Mouse (Mus musculus): ENCODE results near the gene Armh3. TPM values are rescaled to one million over a fixed set of nuclear protein-coding genes. Genes with fewer than 3 reads are reported as not detected.

Armh3 gene
- polyA plus RNA-seq, 1 experiment from 2014 or later, result 19.4 TPM

DNA sequence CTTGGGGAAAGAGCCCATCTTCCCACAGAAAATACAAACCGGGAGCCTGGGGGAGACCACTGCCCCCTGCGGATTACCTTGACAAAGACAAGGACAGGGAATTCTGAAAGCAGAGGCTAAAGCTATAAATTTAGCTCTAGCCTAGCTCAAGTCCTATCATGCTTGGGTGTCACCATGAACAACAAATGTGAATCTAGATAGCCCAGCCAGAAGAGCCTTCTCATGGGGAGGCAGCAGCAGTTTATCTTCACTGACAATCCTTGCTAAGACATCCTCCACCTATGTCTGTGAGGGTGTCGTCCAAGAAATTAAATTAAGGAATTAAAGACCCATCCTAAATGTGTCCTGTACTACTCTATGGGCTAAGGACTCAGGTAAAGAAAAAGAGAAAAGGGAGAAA lies 60.2 kb downstream of the Armh3 start:
- 27% methylated on average over 3 of the region's 3 CpGs for WGBS
- peak; percentile 10 for DNase-seq (ENCODE audit: low spot score)
- H3K27me3 ChIP-seq (ENCODE audit: insufficient read depth, poor library complexity, severe bottlenecking), result no peaks in the 10 kb centered on the region

GRCm38 (mm10) chr19:45937530-45937929 lies 60.8 kb downstream of the Armh3 start:
- peak overlapping the region; percentile 77 for H3K27ac ChIP-seq
- WGBS, result 10% methylated on average over 9 of the region's 9 CpGs
- H3K9me3 ChIP-seq, result no peaks in the 10 kb centered on the region

More for the DNA sequence above, 60.2 kb downstream of the Armh3 start:
- Histone ChIP-seq H3K9me3 (no peaks in the 10 kb centered on the region), H3K4me3 (peak overlapping the region; percentile 11; the same call in 1 of the 2 replicates), H3K4me1 (replicated peaks) (peaks cover 17% of the 10 kb centered on the region), H3K27ac (peak overlapping the region; percentile 77), H3K36me3 (peaks cover 20% of the 10 kb centered on the region)

GRCm38 (mm10) chr19:45927236-45927635 lies 71.1 kb downstream of the Armh3 start:
- Histone ChIP-seq H3K36me3 (peaks cover 45% of the 10 kb centered on the region), H3K4me1 (replicated peaks) (no peaks in the 10 kb centered on the region), H3K27ac (no peak overlapping the region), H3K4me3 (no peak overlapping the region), H3K9me3 (no peaks in the 10 kb centered on the region), H3K27me3 (ENCODE audit: insufficient read depth, poor library complexity, severe bottlenecking) (no peaks in the 10 kb centered on the region)
- WGBS, result 90% methylated on average over 5 of the region's 5 CpGs
- no peak for DNase-seq (ENCODE audit: low spot score)

More at GRCm38 (mm10) chr19:45937530-45937929, 60.8 kb downstream of the Armh3 start:
- peak; percentile 45 for DNase-seq (ENCODE audit: low spot score)
- peaks cover 25% of the 10 kb centered on the region for H3K36me3 ChIP-seq
- peak overlapping the region; percentile 11; the same call in 1 of the 2 replicates for H3K4me3 ChIP-seq
- H3K27me3 ChIP-seq (ENCODE audit: insufficient read depth, poor library complexity, severe bottlenecking), result no peaks in the 10 kb centered on the region
- peaks cover 17% of the 10 kb centered on the region for H3K4me1 ChIP-seq (replicated peaks)

DNA sequence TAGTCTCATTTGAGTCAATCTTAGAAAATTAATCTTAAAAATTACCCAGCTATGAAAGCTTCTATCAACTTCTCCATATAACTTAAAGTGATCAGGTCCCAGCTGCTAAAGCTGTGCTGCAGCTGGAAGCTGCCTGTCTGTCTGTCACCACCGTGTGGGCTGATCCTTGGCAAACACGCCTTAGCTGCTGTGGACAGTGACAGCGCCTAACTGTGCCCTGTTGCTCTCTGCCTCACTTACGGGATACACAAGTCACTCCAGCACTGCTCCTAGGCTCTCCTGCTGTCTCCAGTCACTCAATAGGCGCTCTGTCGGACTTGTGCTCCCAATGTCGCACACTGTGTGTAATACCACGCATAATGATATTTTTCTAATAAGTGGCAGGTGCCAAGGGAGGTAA lies 71.9 kb downstream of the Armh3 start:
- no peaks in the 10 kb centered on the region for H3K9me3 ChIP-seq
- no peak overlapping the region for H3K4me3 ChIP-seq
- no peaks in the 10 kb centered on the region for H3K4me1 ChIP-seq (replicated peaks)
- no peaks in the 10 kb centered on the region for H3K27me3 ChIP-seq (ENCODE audit: insufficient read depth, poor library complexity, severe bottlenecking)
- DNase-seq (ENCODE audit: low spot score), result no peak
- 88% methylated on average over 8 of the region's 8 CpGs for WGBS
- peaks cover 44% of the 10 kb centered on the region for H3K36me3 ChIP-seq
- no peak overlapping the region for H3K27ac ChIP-seq

GRCm38 (mm10) chr19:45920299-45921090 lies 77.8 kb downstream of the Armh3 start:
- H3K27me3 ChIP-seq (ENCODE audit: insufficient read depth, poor library complexity, severe bottlenecking), result no peaks in the 10 kb centered on the region
- H3K4me3 ChIP-seq, result no peak overlapping the region
- 65% methylated on average over 9 of the region's 9 CpGs for WGBS
- H3K27ac ChIP-seq, result no peak overlapping the region; the same call in 1 of the 2 replicates
- peaks cover 18% of the 10 kb centered on the region for H3K36me3 ChIP-seq
- no peaks in the 10 kb centered on the region for H3K9me3 ChIP-seq
- H3K4me1 ChIP-seq (replicated peaks), result 0 out of 2 replicates have a peak, but pooled peaks cover 3% of the 10 kb centered on the region
- no peak for DNase-seq (ENCODE audit: low spot score)

DNA sequence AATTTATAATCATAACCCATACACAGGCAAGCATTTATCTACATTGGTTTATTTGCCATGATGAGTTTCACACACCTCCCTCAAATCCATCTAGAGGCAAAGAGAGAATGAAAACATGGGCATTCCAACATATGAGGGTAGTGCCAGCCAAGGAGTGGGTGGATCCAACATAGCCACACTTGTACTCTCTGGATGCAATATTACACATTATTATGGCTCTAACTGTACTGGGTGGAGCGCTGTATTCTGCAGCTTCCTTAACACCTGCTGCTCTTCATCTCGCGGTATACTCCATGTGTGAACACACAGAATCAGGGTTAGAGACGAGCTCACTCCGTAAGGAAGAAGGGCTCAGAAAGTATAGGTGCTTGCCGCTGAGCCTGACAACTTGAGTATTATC lies 79.9 kb downstream of the Armh3 start:
- no peak for DNase-seq (ENCODE audit: low spot score)

DNA sequence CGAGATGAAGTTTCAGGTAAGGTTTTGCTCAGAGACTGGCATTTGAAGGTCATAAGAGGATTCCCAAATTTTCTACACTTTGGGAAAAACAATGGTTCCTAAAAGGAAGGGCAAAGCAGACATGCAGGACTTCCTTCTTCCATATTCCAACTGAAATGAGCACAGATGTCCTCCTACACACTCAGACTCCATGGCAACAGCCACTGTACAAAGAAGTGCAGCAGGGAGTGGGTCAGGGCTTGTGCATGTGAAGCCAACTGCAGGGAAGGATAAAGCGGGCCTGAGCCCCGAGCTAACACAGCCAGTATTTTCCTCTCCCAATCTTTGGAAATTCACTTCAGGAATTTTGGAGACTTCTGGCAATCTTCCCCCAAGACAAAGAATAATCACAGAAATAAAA lies 80.4 kb downstream of the Armh3 start:
- WGBS, result 84% methylated on average over 3 of the region's 3 CpGs
- 0 out of 2 replicates have a peak, but pooled peaks cover 3% of the 10 kb centered on the region for H3K4me1 ChIP-seq (replicated peaks)
- no peaks in the 10 kb centered on the region for H3K9me3 ChIP-seq
- peaks cover 12% of the 10 kb centered on the region for H3K36me3 ChIP-seq
- H3K27ac ChIP-seq, result no peak overlapping the region
- no peak overlapping the region for H3K4me3 ChIP-seq
- no peak for DNase-seq (ENCODE audit: low spot score)
- no peaks in the 10 kb centered on the region for H3K27me3 ChIP-seq (ENCODE audit: insufficient read depth, poor library complexity, severe bottlenecking)

More for the DNA sequence above, 79.9 kb downstream of the Armh3 start:
- 0 out of 2 replicates have a peak, but pooled peaks cover 3% of the 10 kb centered on the region for H3K4me1 ChIP-seq (replicated peaks)
- no peaks in the 10 kb centered on the region for H3K9me3 ChIP-seq
- peaks cover 12% of the 10 kb centered on the region for H3K36me3 ChIP-seq
- no peak overlapping the region for H3K27ac ChIP-seq
- no peak overlapping the region for H3K4me3 ChIP-seq
- no peaks in the 10 kb centered on the region for H3K27me3 ChIP-seq (ENCODE audit: insufficient read depth, poor library complexity, severe bottlenecking)
- WGBS, result 96% methylated on average over 6 of the region's 6 CpGs

GRCm38 (mm10) chr19:45916461-45916860 lies 81.8 kb downstream of the Armh3 start:
- peaks cover 3% of the 10 kb centered on the region; the same call in 1 of the 2 replicates for H3K36me3 ChIP-seq
- 72% methylated on average over 4 of the region's 4 CpGs for WGBS
- H3K9me3 ChIP-seq, result no peaks in the 10 kb centered on the region
- no peak overlapping the region for H3K27ac ChIP-seq
- 0 out of 2 replicates have a peak, but pooled peaks cover 3% of the 10 kb centered on the region for H3K4me1 ChIP-seq (replicated peaks)
- H3K4me3 ChIP-seq, result no peak overlapping the region
- no peak for DNase-seq (ENCODE audit: low spot score)
- H3K27me3 ChIP-seq (ENCODE audit: insufficient read depth, poor library complexity, severe bottlenecking), result no peaks in the 10 kb centered on the region

GRCm38 (mm10) chr19:45916026-45916425 lies 82.3 kb downstream of the Armh3 start:
- 86% methylated on average over 3 of the region's 3 CpGs for whole genome bisulfite sequencing
- no peak for DNase-seq (ENCODE audit: low spot score)

GRCm38 (mm10) chr19:45913036-45913435 lies 85.3 kb downstream of the Armh3 start:
- no peaks in the 10 kb centered on the region for H3K4me1 ChIP-seq (replicated peaks)
- H3K27ac ChIP-seq, result no peak overlapping the region
- 53% methylated on average over 5 of the region's 5 CpGs for WGBS
- no peaks in the 10 kb centered on the region for H3K27me3 ChIP-seq (ENCODE audit: insufficient read depth, poor library complexity, severe bottlenecking)
- no peak overlapping the region for H3K4me3 ChIP-seq
- no peaks in the 10 kb centered on the region for H3K36me3 ChIP-seq
- H3K9me3 ChIP-seq, result no peaks in the 10 kb centered on the region
- DNase-seq (ENCODE audit: low spot score), result no peak

More at GRCm38 (mm10) chr19:45916026-45916425, 82.3 kb downstream of the Armh3 start:
- H3K4me1 ChIP-seq (replicated peaks), result 0 out of 2 replicates have a peak, but pooled peaks cover 3% of the 10 kb centered on the region
- H3K4me3 ChIP-seq, result no peak overlapping the region
- H3K36me3 ChIP-seq, result 0 out of 2 replicates have a peak, but pooled peaks cover 2% of the 10 kb centered on the region
- H3K27me3 ChIP-seq (ENCODE audit: insufficient read depth, poor library complexity, severe bottlenecking), result no peaks in the 10 kb centered on the region
- no peaks in the 10 kb centered on the region for H3K9me3 ChIP-seq
- H3K27ac ChIP-seq, result no peak overlapping the region

GRCm38 (mm10) chr19:45912376-45912775 lies 85.9 kb downstream of the Armh3 start:
- 91% methylated on average over 6 of the region's 6 CpGs for WGBS
- H3K27ac ChIP-seq, result no peak overlapping the region
- H3K4me3 ChIP-seq, result no peak overlapping the region
- H3K9me3 ChIP-seq, result no peaks in the 10 kb centered on the region
- H3K36me3 ChIP-seq, result peaks cover 4% of the 10 kb centered on the region; the same call in 1 of the 2 replicates
- H3K27me3 ChIP-seq (ENCODE audit: insufficient read depth, poor library complexity, severe bottlenecking), result no peaks in the 10 kb centered on the region
- no peaks in the 10 kb centered on the region for H3K4me1 ChIP-seq (replicated peaks)
- no peak for DNase-seq (ENCODE audit: low spot score)

DNA sequence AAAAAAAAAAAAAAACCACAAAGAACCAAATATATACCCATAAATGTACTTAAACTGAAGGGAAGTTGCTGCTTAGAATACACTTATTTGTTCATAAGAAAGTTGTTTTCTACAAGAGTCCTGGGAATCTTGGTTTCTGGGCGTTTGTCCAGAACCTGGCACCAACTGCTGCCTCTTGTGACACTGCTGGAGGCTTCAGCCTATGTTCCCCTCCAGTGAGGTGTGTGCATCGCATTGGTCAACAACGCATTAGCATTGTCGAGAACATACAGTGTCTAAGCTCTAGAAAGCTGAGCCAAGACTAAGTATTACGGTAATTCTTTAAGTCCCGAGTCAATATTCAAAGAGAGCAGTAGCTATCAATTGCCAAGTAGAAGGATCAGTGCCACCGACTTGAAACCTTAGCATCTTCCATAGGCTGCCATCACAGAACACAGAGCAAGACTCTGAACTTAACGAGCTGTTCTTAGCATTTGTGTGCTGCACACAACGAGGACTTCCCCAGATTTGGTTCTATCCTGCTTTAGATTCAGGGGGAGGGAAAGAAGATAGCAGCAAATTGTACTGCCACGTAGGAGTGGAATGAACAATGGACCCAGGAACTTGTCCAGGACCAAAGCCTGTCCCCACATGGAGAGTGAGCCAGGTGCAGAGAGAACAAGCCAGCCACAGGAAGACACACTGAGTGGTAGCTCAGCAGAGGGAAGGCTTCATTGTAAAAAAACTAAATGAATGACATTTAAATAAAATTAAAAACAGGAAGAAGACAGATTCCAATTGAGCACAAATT lies 86.9 kb downstream of the Armh3 start:
- Histone ChIP-seq H3K4me1 (replicated peaks) (no peaks in the 10 kb centered on the region), H3K4me3 (no peak overlapping the region), H3K27ac (no peak overlapping the region), H3K27me3 (ENCODE audit: insufficient read depth, poor library complexity, severe bottlenecking) (no peaks in the 10 kb centered on the region), H3K36me3 (peaks cover 6% of the 10 kb centered on the region; the same call in 1 of the 2 replicates), H3K9me3 (no peaks in the 10 kb centered on the region)
- DNase-seq (ENCODE audit: low spot score), result no peak
- WGBS, result 89% methylated on average over 10 of the region's 10 CpGs

All from hindbrain, embryonic 10.5 days (tissue).